ENCODE assay signal across 7 mouse cellular contexts in genomic region chr9:111117126-111117642, GRCm38 (mm10). TPM values are rescaled to one million over a fixed set of nuclear protein-coding genes. Genes with fewer than 3 reads are reported as not detected.
DNase-seq lines count a peak whose midpoint lies in the region; ATAC-seq lines count a peak whose summit lies in the region.

Gene Lrrfip2, plus strand, starts transcription at chr9:111117592.

- DNase-seq in thymus, postnatal 14 days = peak; percentile 9
- no peak for DNase-seq in thymus, postnatal 10 days (ENCODE audit: low spot score in 2 of 2)
- no peak for DNase-seq in embryonic facial prominence, embryonic 10.5 days (ENCODE audit: low spot score)
- no peak for DNase-seq in layer of hippocampus, postnatal 36 days
- no peak for DNase-seq in midbrain, embryonic 14.5 days
- DNase-seq in right cerebral cortex, postnatal 25 days = no peak

- H3K4me3 ChIP-seq in embryonic facial prominence, embryonic 10.5 days = peak within 1 kb of the TSS; percentile 99
- peak within 1 kb of the TSS; percentile 99 for H3K4me3 ChIP-seq in heart, embryonic 11.5 days (ENCODE audit: low read depth, low read length)
- peak within 1 kb of the TSS; percentile 99 for H3K4me3 ChIP-seq in midbrain, embryonic 14.5 days (replicated peaks; ENCODE audit: low read depth, low read length)

- no peaks in the 10 kb centered on the region for H3K36me3 ChIP-seq in embryonic facial prominence, embryonic 10.5 days (replicated peaks)
- no peaks in the 10 kb centered on the region; the same call in 1 of the 2 replicates for H3K36me3 ChIP-seq in heart, embryonic 11.5 days (ENCODE audit: control insufficient read depth, insufficient read depth, low read length)
- H3K36me3 ChIP-seq in midbrain, embryonic 14.5 days (ENCODE audit: control insufficient read depth, insufficient read depth, low read length) = no peaks in the 10 kb centered on the region

- 42% methylated on average over 14 of the region's 14 CpGs for WGBS in embryonic facial prominence, embryonic 10.5 days
- WGBS in heart, embryonic 11.5 days (ENCODE audit: insufficient replicate concordance) = 28% methylated on average over 14 of the region's 14 CpGs
- WGBS in midbrain, embryonic 14.5 days = 42% methylated on average over 14 of the region's 14 CpGs

- ATAC-seq in heart, embryonic 11.5 days (replicated peaks; ENCODE audit: insufficient number of reproducible peaks, low FRiP score, low TSS enrichment) = no peak
- ATAC-seq in midbrain, embryonic 14.5 days (ENCODE audit: low FRiP score, low TSS enrichment) = no peak

- peaks cover 23% of the 10 kb centered on the region for H3K4me1 ChIP-seq in embryonic facial prominence, embryonic 10.5 days
- peaks cover 20% of the 10 kb centered on the region for H3K4me1 ChIP-seq in heart, embryonic 11.5 days (ENCODE audit: control insufficient read depth, insufficient read depth, low read length)
- H3K4me1 ChIP-seq in midbrain, embryonic 14.5 days (ENCODE audit: control insufficient read depth, insufficient read depth, low read length) = peaks cover 16% of the 10 kb centered on the region

- H3K27ac ChIP-seq in embryonic facial prominence, embryonic 10.5 days (replicated peaks) = peak within 1 kb of the TSS; percentile 93
- peak within 1 kb of the TSS; percentile 86 for H3K27ac ChIP-seq in heart, embryonic 11.5 days (ENCODE audit: low read depth, low read length)
- H3K27ac ChIP-seq in midbrain, embryonic 14.5 days (replicated peaks; ENCODE audit: low read depth, low read length) = peak within 1 kb of the TSS; percentile 87

- H3K9ac ChIP-seq in heart, embryonic 11.5 days (ENCODE audit: low read depth, low read length) = peak within 1 kb of the TSS; percentile 94
- H3K9ac ChIP-seq in midbrain, embryonic 14.5 days (replicated peaks; ENCODE audit: low read length) = peak within 1 kb of the TSS; percentile 92

- peak within 1 kb of the TSS; percentile 86 for H3K4me2 ChIP-seq in heart, embryonic 11.5 days
- peak within 1 kb of the TSS; percentile 81 for H3K4me2 ChIP-seq in midbrain, embryonic 14.5 days (ENCODE audit: low read length)

- H3K27me3 ChIP-seq in embryonic facial prominence, embryonic 10.5 days (replicated peaks; ENCODE audit: low read depth, poor library complexity, severe bottlenecking) = no peaks in the 10 kb centered on the region
- H3K27me3 ChIP-seq in heart, embryonic 11.5 days (ENCODE audit: control insufficient read depth, insufficient read depth, low read length) = no peaks in the 10 kb centered on the region
- H3K27me3 ChIP-seq in midbrain, embryonic 14.5 days (ENCODE audit: control insufficient read depth, insufficient read depth, low read length) = no peaks in the 10 kb centered on the region

- no peaks in the 10 kb centered on the region for H3K9me3 ChIP-seq in embryonic facial prominence, embryonic 10.5 days
- H3K9me3 ChIP-seq in heart, embryonic 11.5 days (replicated peaks; ENCODE audit: control insufficient read depth, low read length) = no peaks in the 10 kb centered on the region
- H3K9me3 ChIP-seq in midbrain, embryonic 14.5 days (ENCODE audit: control insufficient read depth, low read length) = no peaks in the 10 kb centered on the region

RNA-seq across cellular contexts. Expression of gene Lrrfip2, which starts in this region (rescaled TPM):
- 38.6 and 39.4 TPM in 2 replicates for polyA plus RNA-seq in embryonic facial prominence, embryonic 10.5 days (2016; fragmentation: Nextera tagmentation; extraction: Ambion mirVana)
- polyA plus RNA-seq in heart, embryonic 11.5 days (2014; fragmentation: Nextera tagmentation; extraction: Ambion mirVana) = 51.9 and 55.6 TPM in 2 replicates
- total RNA-seq in layer of hippocampus, postnatal 36 days (2021) = 10 to 100 TPM; 35.0 to 39.0 TPM
- polyA plus RNA-seq in midbrain, embryonic 14.5 days (2014; fragmentation: Nextera tagmentation; extraction: Ambion mirVana) = 45.1 and 50.7 TPM in 2 replicates
